Mouse (Mus musculus) C2C12 (cell line): ENCODE measurements around the gene Sfmbt2. TPM values are rescaled to one million over a fixed set of nuclear protein-coding genes. Genes with fewer than 3 reads are reported as not detected.
A peak's percentile ranks its signal among the peaks of the same experiment; 100 is the strongest.

ENCODE experiments used
- H3K27me3 ChIP-seq: one replicate; pipeline ENCODE4 v1.6.1; 2011; ENCODE audit not compliant: control insufficient read depth, insufficient read depth, insufficient read length
- H3K36me3 ChIP-seq: one replicate; pipeline ENCODE4 v1.6.1; 2011; ENCODE audit not compliant: control insufficient read depth, insufficient read depth
- H3K4me3 ChIP-seq: one replicate; pipeline ENCODE4 v1.5.1; 2011; ENCODE audit warnings: mild to moderate bottlenecking, control low read depth; ENCODE audit not compliant: poor library complexity, insufficient read depth, severe bottlenecking
- H3K79me2 ChIP-seq: one replicate; pipeline ENCODE4 v1.6.1; 2011; ENCODE audit not compliant: control insufficient read depth, insufficient read depth
- H3K79me3 ChIP-seq: one replicate; pipeline ENCODE4 v1.6.1; 2011; ENCODE audit warnings: low read depth, control low read depth
- H3ac ChIP-seq: one replicate; pipeline ENCODE3; 2011; ENCODE audit warnings: low read depth; ENCODE audit not compliant: control insufficient read depth, insufficient read length
- CEBPB ChIP-seq: IDR thresholded peaks from one replicate; pipeline ENCODE4 v1.6.1; 2011; ENCODE audit warnings: low read depth, mild to moderate bottlenecking, control low read depth, moderate library complexity
- CTCF ChIP-seq: IDR thresholded peaks from one replicate; pipeline ENCODE4 v1.5.1; 2011; ENCODE audit not compliant: control insufficient read depth, insufficient read depth, insufficient read length
- FOSL1 ChIP-seq: IDR thresholded peaks from one replicate; pipeline ENCODE4 v1.8.0; 2011; ENCODE audit warnings: mild to moderate bottlenecking, low read length; ENCODE audit not compliant: poor library complexity, insufficient read depth, severe bottlenecking
- MAX ChIP-seq: IDR thresholded peaks from one replicate; pipeline ENCODE4 v1.6.1; 2011; ENCODE audit warnings: mild to moderate bottlenecking, control low read depth
- MYOD1 ChIP-seq: IDR thresholded peaks from one replicate; pipeline ENCODE4 v1.6.1; 2011; ENCODE audit warnings: low read depth; ENCODE audit not compliant: control insufficient read depth, insufficient read length
- MYOG ChIP-seq: IDR thresholded peaks from one replicate; pipeline ENCODE4 v1.6.1; 2011; ENCODE audit not compliant: control insufficient read depth, insufficient read length; ENCODE audit errors: extremely low read depth
- USF1 ChIP-seq: IDR thresholded peaks from one replicate; pipeline ENCODE4 v1.6.1; 2011; ENCODE audit warnings: low read depth, mild to moderate bottlenecking, control low read depth, moderate library complexity
- polyA plus RNA-seq: library from polyadenylated mRNA; unstranded; fragments of >200 nt; fragmentation: generic; extraction: Trizol; gene quantifications from one replicate; pipeline ENCODE4 v1.2.1, GENCODE M21; 2012; ENCODE audit warnings: missing spikeins

The Sfmbt2 gene
- polyA plus RNA-seq, 1 experiment = 0.11 TPM

DNA sequence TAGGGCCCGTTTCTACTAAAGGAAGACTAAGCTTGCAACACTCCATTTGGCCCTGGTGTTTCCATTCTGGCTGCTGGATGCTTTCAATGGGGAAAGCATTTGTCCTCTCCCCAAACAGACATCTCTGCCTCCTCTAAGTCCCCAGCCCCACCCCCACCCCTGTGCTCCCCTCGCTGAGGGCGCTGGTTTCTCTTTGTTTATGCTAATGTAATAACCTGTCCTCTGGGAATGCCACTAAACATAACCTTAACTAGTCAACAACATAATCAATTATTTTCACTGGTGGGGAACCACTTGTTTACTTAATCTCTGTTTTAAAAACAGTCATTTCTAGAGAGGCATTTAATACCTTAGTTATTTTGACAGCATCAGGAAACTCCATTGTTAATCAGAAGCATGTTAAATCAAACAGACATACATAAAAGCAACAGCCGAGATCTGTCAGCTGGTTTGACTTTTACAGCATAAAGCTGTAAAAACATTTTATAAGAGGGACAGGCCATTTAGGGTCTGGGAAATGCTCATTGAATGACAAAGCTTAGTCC, 20.0 kb upstream of the Sfmbt2 start:
- no peak for TF ChIP-seq MYOD1
- no peak for TF ChIP-seq CTCF
- TF ChIP-seq USF1 = no peak
- TF ChIP-seq FOSL1 = no peak
- TF ChIP-seq MYOG = no peak
- TF ChIP-seq CEBPB = no peak
- TF ChIP-seq MAX = no peak
- H3K27me3 ChIP-seq = no peaks in the 10 kb centered on the region
- H3K4me3 ChIP-seq = no peak overlapping the region
- no peaks in the 10 kb centered on the region for H3K36me3 ChIP-seq
- no peaks in the 10 kb centered on the region for H3K79me3 ChIP-seq
- no peaks in the 10 kb centered on the region for H3K79me2 ChIP-seq
- no peak overlapping the region for H3ac ChIP-seq

DNA sequence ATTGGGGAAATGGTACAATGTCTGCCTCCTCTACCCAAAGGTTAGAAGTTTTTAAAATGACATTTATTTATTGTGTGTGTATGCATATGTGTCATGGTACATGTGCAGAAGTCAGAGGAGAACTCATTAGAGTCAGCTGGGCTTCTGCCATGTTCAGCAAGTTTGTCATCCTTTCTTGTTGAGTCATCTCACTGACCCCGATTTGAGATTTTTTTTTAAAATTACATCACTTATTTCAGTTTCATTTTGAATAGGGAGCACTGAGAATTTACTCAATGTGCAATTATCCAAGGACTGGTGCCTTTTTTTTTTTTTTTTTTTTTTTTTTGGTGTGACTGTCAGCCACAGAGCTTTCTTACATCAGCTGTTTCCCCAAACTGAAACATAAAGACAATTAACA, 19.2 kb upstream of the Sfmbt2 start:
- Histone ChIP-seq H3K27me3 (no peaks in the 10 kb centered on the region), H3K4me3 (no peak overlapping the region), H3ac (no peak overlapping the region), H3K79me2 (no peaks in the 10 kb centered on the region), H3K79me3 (no peaks in the 10 kb centered on the region), H3K36me3 (no peaks in the 10 kb centered on the region)
- no peak for TF ChIP-seq MAX
- TF ChIP-seq MYOG = no peak
- no peak for TF ChIP-seq CEBPB
- TF ChIP-seq FOSL1 = no peak
- TF ChIP-seq CTCF = no peak
- no peak for TF ChIP-seq MYOD1
- TF ChIP-seq USF1 = no peak

DNA sequence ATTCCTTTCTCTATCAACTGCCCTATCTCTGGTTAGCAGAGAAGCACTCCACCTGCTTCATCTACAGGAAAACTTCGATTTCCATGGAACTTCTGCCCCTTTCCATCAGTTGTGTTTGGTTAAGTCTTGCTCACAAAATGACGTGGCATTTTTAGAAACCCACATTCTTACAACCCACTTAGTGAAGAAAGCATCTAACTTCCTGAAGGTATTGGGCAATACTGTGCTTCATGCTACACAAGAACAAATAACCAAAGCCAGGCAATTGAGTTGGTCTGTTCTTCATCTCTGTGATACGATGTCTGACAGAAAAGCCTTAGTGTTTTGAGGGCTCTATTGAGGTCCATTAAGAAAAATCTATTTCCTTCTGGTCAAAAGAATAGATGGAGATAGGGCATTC, 17.4 kb upstream of the Sfmbt2 start:
- no peaks in the 10 kb centered on the region for H3K36me3 ChIP-seq
- TF ChIP-seq MYOG (no peak), CEBPB (peak; percentile 18)
- no peaks in the 10 kb centered on the region for H3K27me3 ChIP-seq
- no peaks in the 10 kb centered on the region for H3K79me3 ChIP-seq
- no peak overlapping the region for H3ac ChIP-seq
- H3K79me2 ChIP-seq = no peaks in the 10 kb centered on the region
- H3K4me3 ChIP-seq = no peak overlapping the region

DNA sequence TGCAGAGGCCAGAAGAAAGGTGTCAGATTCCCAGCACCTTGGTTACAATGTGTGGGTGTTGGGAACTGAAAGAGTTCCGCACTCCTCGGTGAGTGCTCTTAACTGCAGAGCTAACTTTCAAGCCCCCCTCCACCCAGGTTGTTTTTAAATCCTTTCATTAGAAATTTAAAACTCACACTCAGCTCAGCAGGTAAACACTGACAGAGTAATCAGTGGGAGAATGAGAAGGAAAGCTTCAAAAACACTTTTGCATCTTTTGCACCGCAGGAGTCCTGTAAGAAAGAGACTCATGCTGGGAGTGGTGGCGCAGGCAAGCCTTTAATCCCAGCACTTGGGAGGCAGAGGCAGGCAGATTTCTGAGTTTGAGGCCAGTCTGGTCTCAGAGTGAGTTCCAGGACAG, 16.4 kb upstream of the Sfmbt2 start:
- H3K27me3 ChIP-seq = no peaks in the 10 kb centered on the region
- no peaks in the 10 kb centered on the region for H3K79me2 ChIP-seq

DNA sequence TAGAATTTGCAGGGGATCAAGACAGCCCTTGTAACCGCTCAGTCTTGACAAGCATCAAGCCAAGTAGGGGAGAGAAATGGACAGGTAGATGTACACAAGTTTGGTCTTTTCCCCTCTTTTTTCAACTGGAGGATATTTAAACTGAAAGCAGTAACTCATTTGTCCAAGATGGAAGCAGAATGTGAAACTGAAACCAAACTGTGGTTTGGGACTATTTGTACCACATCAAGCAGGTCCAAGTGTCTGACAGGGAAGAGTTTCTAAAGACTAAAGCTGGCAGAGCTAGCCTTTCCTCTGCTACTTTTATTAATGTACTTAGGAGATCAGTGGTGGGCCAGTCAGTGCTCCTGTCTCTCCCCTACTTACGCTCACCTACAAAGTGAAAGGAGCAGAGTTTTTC, 10.4 kb upstream of the Sfmbt2 start:
- H3K36me3 ChIP-seq = no peaks in the 10 kb centered on the region
- H3K27me3 ChIP-seq = no peaks in the 10 kb centered on the region
- H3K79me2 ChIP-seq = no peaks in the 10 kb centered on the region
- no peaks in the 10 kb centered on the region for H3K79me3 ChIP-seq
- H3K4me3 ChIP-seq = no peak overlapping the region
- TF ChIP-seq MYOD1 (no peak), USF1 (no peak), FOSL1 (no peak), MAX (no peak), CEBPB (no peak), MYOG (no peak), CTCF (no peak)
- no peak overlapping the region for H3ac ChIP-seq

More for the DNA sequence above, 16.4 kb upstream of the Sfmbt2 start:
- TF ChIP-seq MAX (no peak), MYOD1 (no peak), CEBPB (no peak), FOSL1 (no peak), MYOG (no peak), CTCF (no peak), USF1 (no peak)
- H3K36me3 ChIP-seq = no peaks in the 10 kb centered on the region
- no peak overlapping the region for H3ac ChIP-seq
- H3K4me3 ChIP-seq = no peak overlapping the region
- no peaks in the 10 kb centered on the region for H3K79me3 ChIP-seq

DNA sequence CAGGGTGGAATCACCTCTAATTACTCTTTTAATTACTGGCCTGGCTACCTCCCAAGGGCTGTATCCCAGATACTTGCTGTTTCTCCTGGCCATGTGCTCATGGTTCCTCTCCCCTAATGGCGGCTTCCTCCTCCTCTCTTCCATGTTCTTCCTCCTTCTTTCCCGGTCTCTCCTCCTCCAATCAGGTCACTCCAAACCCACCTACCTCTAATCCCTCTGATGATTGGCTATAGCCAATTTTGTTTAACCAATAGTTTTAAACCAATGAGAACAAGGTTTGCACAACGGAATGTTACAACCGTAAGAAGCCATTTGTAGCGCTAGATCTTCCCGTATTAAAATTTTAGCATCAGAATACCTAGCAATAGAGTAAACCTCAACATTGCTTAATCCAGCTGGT, 5.2 kb upstream of the Sfmbt2 start:
- Histone ChIP-seq H3K4me3 (no peak overlapping the region), H3K79me3 (no peaks in the 10 kb centered on the region), H3K27me3 (peaks cover under 1% of the 10 kb centered on the region), H3ac (no peak overlapping the region), H3K79me2 (no peaks in the 10 kb centered on the region), H3K36me3 (no peaks in the 10 kb centered on the region)
- TF ChIP-seq CTCF (no peak), FOSL1 (no peak)
